Mouse (Mus musculus) embryonic fibroblast, embryonic 13.5 days (primary cell): Measurements from ENCODE around the gene Sema5a.

Experiments used
- CTCF ChIP-seq: IDR thresholded peaks from 2 replicates; pipeline ENCODE4 v1.5.1; 2011; ENCODE audit warnings: mild to moderate bottlenecking, control low read depth, low read length, moderate library complexity, borderline replicate concordance; ENCODE audit not compliant: insufficient read depth
- POLR2A ChIP-seq: IDR thresholded peaks from 2 replicates; pipeline ENCODE4 v1.6.1; 2011; ENCODE audit warnings: low read depth, mild to moderate bottlenecking, control low read depth, low read length, moderate library complexity

- TF ChIP-seq POLR2A (no peak), CTCF (no peak)
These were observed 94.8 kb downstream of the Sema5a start for GRCm38 (mm10) chr15:32339426-32339825.
